Mouse (Mus musculus) forebrain, embryonic 10.5 days (tissue): ENCODE data around the gene Gm14443. TPM values are rescaled to one million over a fixed set of nuclear protein-coding genes. Genes with fewer than 3 reads are reported as not detected.
"Not testable (repeated sequence)": the region's sequence is repeated elsewhere in the genome, so short reads cannot be mapped to it uniquely, and the experiment has no call there.

Source experiments
- DNase-seq: peaks from one replicate; pipeline ENCODE4 v3.0.0-alpha.2; 2017; ENCODE audit warnings: low spot score; ENCODE audit errors: extremely low spot score
- H3K27ac ChIP-seq: fragments of 300-500 bp; sonication (generic); 2 replicates; pipeline ENCODE4 v1.5.1; 2016; ENCODE audit warnings: mild to moderate bottlenecking
- H3K27me3 ChIP-seq: fragments of 300-500 bp; sonication (generic); 2 replicates; pipeline ENCODE4 v1.6.1; 2016; ENCODE audit warnings: mild to moderate bottlenecking; ENCODE audit not compliant: poor library complexity, severe bottlenecking
- H3K36me3 ChIP-seq: fragments of 300-500 bp; sonication (generic); replicated peaks from 2 replicates; pipeline ENCODE4 v1.6.1; 2016; ENCODE audit warnings: mild to moderate bottlenecking, moderate library complexity
- H3K4me1 ChIP-seq: fragments of 300-500 bp; sonication (generic); 2 replicates; pipeline ENCODE4 v1.6.1; 2016
- H3K4me3 ChIP-seq: fragments of 300-500 bp; sonication (generic); 2 replicates; pipeline ENCODE4 v1.5.1; 2016; ENCODE audit warnings: mild to moderate bottlenecking, moderate library complexity
- H3K9me3 ChIP-seq: fragments of 300-500 bp; sonication (generic); 2 replicates; pipeline ENCODE4 v1.6.1; 2016; ENCODE audit warnings: mild to moderate bottlenecking, moderate library complexity
- WGBS: fragments of 180-500 bp; shearing (Covaris S2); methylation state at CpG from one replicate; pipeline ENCODE4 v1.1.7; 2016; 5-methylcytosine and 5-hydroxymethylcytosine counted together
- polyA plus RNA-seq: library from polyadenylated mRNA; unstranded; fragments of >200 nt; fragmentation: Nextera tagmentation; extraction: Ambion mirVana; gene quantifications from 2 replicates; pipeline ENCODE4 v1.2.1, GENCODE M21; 2016

The Gm14443 gene
- polyA plus RNA-seq, result 0.88 and 0.92 TPM in 2 replicates

- not testable (repeated sequence) for DNase-seq
These were observed at the start of gene Gm14443 for GRCm38 (mm10) chr2:175175401-175176180. Gene Gm14443, minus strand, starts transcription at chr2:175175871.

GRCm38 (mm10) chr2:175206732-175207131, 31.1 kb upstream of the Gm14443 start, which contains the start of gene Gm14391:
Gene Gm14391, minus strand, starts transcription at chr2:175206917.
- not testable (repeated sequence) for H3K27me3 ChIP-seq, H3K36me3 ChIP-seq, H3K4me3 ChIP-seq, H3K4me1 ChIP-seq, H3K9me3 ChIP-seq, H3K27ac ChIP-seq, DNase-seq
- no CpG with 5 or more reads among the region's 7 CpGs for WGBS

More at GRCm38 (mm10) chr2:175175401-175176180, at the start of gene Gm14443:
- not testable (repeated sequence) for H3K27me3 ChIP-seq, H3K36me3 ChIP-seq, H3K9me3 ChIP-seq, H3K4me3 ChIP-seq, H3K4me1 ChIP-seq, H3K27ac ChIP-seq
- 81% methylated on average over 12 of the region's 12 CpGs for WGBS

GRCm38 (mm10) chr2:175179008-175179407, 3.3 kb upstream of the Gm14443 start:
- not testable (repeated sequence) for H3K4me1 ChIP-seq, H3K9me3 ChIP-seq, H3K27ac ChIP-seq, H3K4me3 ChIP-seq, H3K36me3 ChIP-seq, H3K27me3 ChIP-seq, DNase-seq
- WGBS, result 41% methylated on average over 1 of the region's 1 CpGs

- Histone ChIP-seq H3K27ac (no peak overlapping the region), H3K36me3 (no peaks in the 10 kb centered on the region), H3K4me1 (no peaks in the 10 kb centered on the region), H3K27me3 (no peaks in the 10 kb centered on the region), H3K9me3 (no peaks in the 10 kb centered on the region; the same call in 1 of the 2 replicates), H3K4me3 (no peak overlapping the region)
- DNase-seq, result no peak
- 85% methylated on average over 6 of the region's 6 CpGs for WGBS
These were observed 641 bp upstream of the Gm14443 start for GRCm38 (mm10) chr2:175176312-175176711.

GRCm38 (mm10) chr2:175174058-175174457, 1.6 kb downstream of the Gm14443 start:
- WGBS, result 96% methylated on average over 2 of the region's 2 CpGs
- H3K9me3 ChIP-seq, H3K4me1 ChIP-seq: not testable (repeated sequence)

GRCm38 (mm10) chr2:175172906-175173595, 2.6 kb downstream of the Gm14443 start:
- WGBS, result 81% methylated on average over 3 of the region's 3 CpGs
- H3K36me3 ChIP-seq, H3K27ac ChIP-seq, DNase-seq, H3K4me1 ChIP-seq, H3K9me3 ChIP-seq, H3K27me3 ChIP-seq, H3K4me3 ChIP-seq: not testable (repeated sequence)

More at GRCm38 (mm10) chr2:175174058-175174457, 1.6 kb downstream of the Gm14443 start:
- H3K36me3 ChIP-seq, H3K27me3 ChIP-seq, DNase-seq, H3K4me3 ChIP-seq, H3K27ac ChIP-seq: not testable (repeated sequence)

GRCm38 (mm10) chr2:175172123-175172522, 3.5 kb downstream of the Gm14443 start:
- Histone ChIP-seq H3K27me3 (no peaks in the 10 kb centered on the region), H3K36me3 (no peaks in the 10 kb centered on the region), H3K4me1 (no peaks in the 10 kb centered on the region), H3K27ac (no peak overlapping the region), H3K4me3 (no peak overlapping the region), H3K9me3 (peaks cover 4% of the 10 kb centered on the region; the same call in 1 of the 2 replicates)
- DNase-seq, result no peak
- 89% methylated on average over 3 of the region's 3 CpGs for whole genome bisulfite sequencing

GRCm38 (mm10) chr2:175166870-175167269, 8.8 kb downstream of the Gm14443 start:
- not testable (repeated sequence) for DNase-seq
- 87% methylated on average over 2 of the region's 2 CpGs for WGBS

GRCm38 (mm10) chr2:175165110-175165509, 10.6 kb downstream of the Gm14443 start:
- H3K4me1 ChIP-seq, H3K4me3 ChIP-seq, H3K27ac ChIP-seq, H3K27me3 ChIP-seq, DNase-seq, H3K36me3 ChIP-seq: not testable (repeated sequence)
- peaks cover 22% of the 10 kb centered on the region; the same call in 1 of the 2 replicates for H3K9me3 ChIP-seq
- 95% methylated on average over 12 of the region's 12 CpGs for WGBS

More at GRCm38 (mm10) chr2:175166870-175167269, 8.8 kb downstream of the Gm14443 start:
- H3K27me3 ChIP-seq, H3K4me1 ChIP-seq, H3K4me3 ChIP-seq, H3K27ac ChIP-seq, H3K36me3 ChIP-seq: not testable (repeated sequence)
- peaks cover 19% of the 10 kb centered on the region; the same call in 1 of the 2 replicates for H3K9me3 ChIP-seq

- not testable (repeated sequence) for DNase-seq, H3K27ac ChIP-seq, H3K36me3 ChIP-seq, H3K4me3 ChIP-seq, H3K27me3 ChIP-seq, H3K4me1 ChIP-seq
- peaks cover 35% of the 10 kb centered on the region for H3K9me3 ChIP-seq
- WGBS, result 96% methylated on average over 4 of the region's 4 CpGs
These were observed 14.2 kb downstream of the Gm14443 start for GRCm38 (mm10) chr2:175161438-175161837.

- Histone ChIP-seq H3K9me3 (peaks cover 42% of the 10 kb centered on the region), H3K27ac (no peak overlapping the region), H3K27me3 (no peaks in the 10 kb centered on the region), H3K4me1 (no peaks in the 10 kb centered on the region), H3K4me3 (no peak overlapping the region), H3K36me3 (no peaks in the 10 kb centered on the region)
- WGBS, result 82% methylated on average over 3 of the region's 3 CpGs
- DNase-seq, result no peak
These were observed 17.0 kb downstream of the Gm14443 start for GRCm38 (mm10) chr2:175158642-175159041.

- H3K9me3 ChIP-seq, result peaks cover 38% of the 10 kb centered on the region
- H3K4me1 ChIP-seq, result no peaks in the 10 kb centered on the region
- no peak overlapping the region for H3K4me3 ChIP-seq
- no peaks in the 10 kb centered on the region for H3K36me3 ChIP-seq
- H3K27ac ChIP-seq, result no peak overlapping the region
- no peaks in the 10 kb centered on the region for H3K27me3 ChIP-seq
- no peak for DNase-seq
- WGBS, result 94% methylated on average over 13 of the region's 13 CpGs
These were observed 19.0 kb downstream of the Gm14443 start for GRCm38 (mm10) chr2:175156696-175157095.

GRCm38 (mm10) chr2:175141993-175142295, 33.7 kb downstream of the Gm14443 start, which contains the start of gene Gm14399:
Gene Gm14399, minus strand, starts transcription at chr2:175142012.
- not testable (repeated sequence) for DNase-seq, H3K36me3 ChIP-seq, H3K27me3 ChIP-seq, H3K4me1 ChIP-seq, H3K9me3 ChIP-seq
- peak within 1 kb of the TSS; percentile 63; the same call in 1 of the 2 replicates for H3K27ac ChIP-seq
- 4% methylated on average over 1 of the region's 2 CpGs for WGBS
- peak within 1 kb of the TSS; percentile 53 for H3K4me3 ChIP-seq
